Mouse (Mus musculus) cerebellum, adult 9-11 months (tissue): ENCODE measurements around the gene Nr1i3.
A peak's percentile ranks its signal among the peaks of the same experiment; 100 is the strongest.

ENCODE experiments used
- DNase-seq: peaks from one replicate; pipeline ENCODE4 v3.0.0; 2022

The Nr1i3 gene

DNA sequence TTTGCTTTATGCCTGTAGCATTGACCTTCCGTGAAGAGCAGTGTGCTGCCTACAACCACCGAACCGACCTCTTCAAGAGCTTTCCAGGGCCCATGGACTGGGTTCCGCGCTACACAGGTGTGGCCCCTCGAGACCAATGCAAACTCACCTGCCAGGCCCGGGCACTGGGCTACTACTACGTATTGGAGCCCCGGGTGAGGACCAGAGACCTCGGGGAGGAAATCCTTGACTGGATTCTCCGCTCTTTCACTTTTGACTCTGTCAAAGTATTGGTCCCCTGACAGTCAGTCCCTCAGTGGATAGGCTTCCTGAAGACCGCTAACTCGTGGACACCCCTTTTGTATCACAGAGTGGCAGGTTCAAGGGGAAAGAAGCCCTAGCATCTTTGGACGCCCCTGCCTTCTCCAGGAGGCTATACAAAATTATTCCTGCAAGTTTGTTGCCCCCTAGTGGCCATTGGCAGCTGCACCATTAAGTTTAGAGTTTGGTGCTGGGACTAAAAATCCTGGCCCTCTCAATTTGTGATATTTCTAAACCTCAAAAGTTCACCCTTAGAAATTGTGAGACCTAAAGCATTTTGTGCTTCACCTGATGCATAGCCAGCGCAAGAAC lies 43.3 kb downstream of the Nr1i3 start:
- peak; percentile 55 for DNase-seq

DNA sequence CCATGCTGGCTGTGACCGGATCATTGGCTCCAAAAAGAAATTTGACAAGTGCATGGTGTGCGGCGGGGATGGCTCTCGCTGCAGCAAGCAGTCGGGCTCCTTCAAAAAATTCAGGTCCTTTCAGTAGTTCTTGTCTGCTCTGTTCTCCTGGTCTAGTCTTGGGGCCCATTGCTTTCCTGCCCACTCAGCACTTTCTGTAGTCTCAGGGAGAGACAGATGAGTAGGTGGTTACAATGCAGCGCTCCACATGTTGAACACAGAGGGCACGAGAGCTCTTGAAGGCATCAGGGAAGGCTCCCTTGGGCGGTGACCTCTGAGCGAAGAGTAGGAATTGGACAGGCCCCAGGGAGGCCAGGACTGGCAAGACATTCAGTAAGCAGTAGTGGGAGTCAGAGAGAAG lies 44.0 kb downstream of the Nr1i3 start:
- DNase-seq = no peak

DNA sequence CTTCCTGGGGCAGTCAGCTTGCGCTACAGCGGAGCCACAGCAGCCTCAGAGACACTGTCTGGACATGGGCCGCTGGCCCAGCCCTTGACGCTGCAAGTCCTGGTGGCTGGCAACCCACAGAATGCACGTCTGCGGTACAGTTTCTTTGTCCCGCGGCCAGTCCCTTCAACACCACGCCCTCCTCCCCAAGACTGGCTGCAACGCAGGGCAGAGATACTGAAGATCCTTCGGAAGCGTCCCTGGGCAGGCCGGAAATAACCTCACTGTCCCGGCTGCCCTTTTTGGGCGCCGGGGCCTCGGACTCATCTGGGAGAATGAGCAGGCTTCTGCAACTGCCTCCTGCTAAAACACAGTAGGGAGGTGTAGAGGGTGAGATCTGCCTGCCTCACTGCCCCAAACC lies 45.2 kb downstream of the Nr1i3 start:
- DNase-seq = no peak

DNA sequence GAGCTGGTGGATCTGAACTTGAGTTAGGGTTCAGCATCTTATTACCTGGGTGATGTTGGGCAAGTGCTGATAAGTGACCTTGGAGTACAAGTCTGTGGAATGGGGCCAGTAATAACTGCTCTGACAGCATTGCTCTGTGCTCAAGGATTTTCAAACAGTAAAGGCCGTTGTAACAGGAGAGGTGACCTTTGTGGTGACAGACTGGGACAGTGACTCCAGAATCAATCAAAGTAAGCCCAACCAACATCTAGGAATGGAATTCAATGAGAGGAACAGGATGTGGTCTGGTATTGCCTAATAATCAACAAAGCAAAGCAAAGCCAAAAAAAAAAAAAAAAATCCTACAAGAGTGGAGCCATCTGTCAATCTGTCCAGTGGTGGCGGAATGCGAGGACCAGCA lies 46.5 kb downstream of the Nr1i3 start:
- no peak for DNase-seq

DNA sequence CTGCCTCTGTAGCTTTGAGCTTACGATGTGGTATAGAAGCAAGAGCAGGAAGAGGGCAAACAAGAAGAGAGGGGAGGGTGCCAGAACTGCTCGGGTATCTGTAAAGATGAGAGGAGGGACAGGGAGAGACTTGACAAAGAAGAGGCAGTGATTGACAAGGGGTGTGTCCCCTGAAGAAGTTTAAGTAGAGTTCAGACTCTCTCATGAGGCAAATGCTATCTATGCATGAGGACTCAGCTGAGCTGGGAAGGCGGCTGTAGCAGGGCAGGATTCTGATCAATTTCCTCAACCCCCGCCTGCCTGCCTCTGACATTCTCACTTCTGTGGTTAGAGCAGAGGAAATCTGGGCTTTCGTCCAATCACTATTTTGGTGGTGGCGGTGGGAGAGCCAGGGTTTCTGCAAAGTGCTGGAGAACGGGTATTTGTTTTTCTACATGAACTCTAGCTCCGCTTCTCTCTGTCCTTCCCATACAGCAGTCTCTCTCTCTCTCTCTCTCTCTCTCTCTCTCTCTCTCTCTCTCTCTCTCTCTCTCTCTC lies 48.9 kb downstream of the Nr1i3 start:
- DNase-seq = no peak

DNA sequence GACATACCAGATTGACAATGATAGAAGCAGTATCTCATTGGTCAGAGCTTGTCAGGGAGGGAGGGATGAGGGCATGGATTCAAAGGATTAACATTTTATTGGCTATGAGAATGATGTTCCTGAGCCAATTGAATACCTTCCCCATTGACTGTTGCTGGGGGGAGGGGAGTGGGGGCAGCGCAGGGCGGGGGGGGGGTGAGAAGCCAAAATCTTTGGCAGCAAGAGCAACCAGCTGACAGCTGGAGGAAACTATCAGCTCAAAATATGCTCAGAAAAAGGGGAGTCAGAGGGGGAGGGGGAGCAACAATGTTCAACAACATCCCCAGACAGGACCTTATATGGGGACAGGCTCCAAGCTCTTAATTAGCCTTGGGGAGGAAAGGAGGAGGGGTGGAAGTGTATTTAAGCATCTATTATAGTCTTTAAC lies 49.4 kb downstream of the Nr1i3 start:
- no peak for DNase-seq

DNA sequence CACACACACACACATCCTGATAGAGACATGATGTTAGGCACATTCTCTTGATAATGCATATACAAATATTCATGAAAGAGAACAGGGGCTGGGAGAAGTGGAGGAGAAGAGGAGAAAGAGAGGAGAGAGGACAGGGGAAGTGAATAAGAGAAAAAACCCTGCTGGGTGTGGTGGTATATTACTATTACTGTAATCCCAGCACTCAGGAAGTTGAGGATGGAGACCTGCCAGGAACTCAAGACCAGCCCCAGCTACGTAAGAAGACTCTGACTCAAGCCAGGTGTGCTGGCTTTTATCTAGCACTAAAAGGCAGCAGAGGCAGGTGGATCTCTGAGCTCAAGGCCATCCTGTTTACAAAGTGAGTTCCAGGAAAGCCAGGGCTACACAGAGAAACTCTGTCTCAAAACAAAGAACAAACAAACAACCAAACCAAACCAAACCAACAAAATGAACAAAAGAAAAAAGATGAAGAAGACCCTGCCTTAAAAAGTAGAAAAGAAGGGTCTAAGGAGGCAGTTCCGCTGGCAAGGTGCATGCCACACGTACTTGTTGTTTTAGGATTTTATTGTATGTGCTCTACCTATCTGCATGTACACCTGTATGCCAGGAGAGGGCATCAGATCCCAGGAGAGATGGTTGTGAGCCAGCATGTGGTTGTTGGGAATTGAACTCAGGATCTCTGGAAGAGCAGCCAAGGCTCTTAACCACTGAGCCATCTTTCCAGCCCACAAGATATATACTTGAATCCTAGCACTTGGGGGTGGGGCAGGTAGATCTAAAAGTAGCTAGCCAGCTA lies 50.1 kb downstream of the Nr1i3 start:
- DNase-seq = no peak

DNA sequence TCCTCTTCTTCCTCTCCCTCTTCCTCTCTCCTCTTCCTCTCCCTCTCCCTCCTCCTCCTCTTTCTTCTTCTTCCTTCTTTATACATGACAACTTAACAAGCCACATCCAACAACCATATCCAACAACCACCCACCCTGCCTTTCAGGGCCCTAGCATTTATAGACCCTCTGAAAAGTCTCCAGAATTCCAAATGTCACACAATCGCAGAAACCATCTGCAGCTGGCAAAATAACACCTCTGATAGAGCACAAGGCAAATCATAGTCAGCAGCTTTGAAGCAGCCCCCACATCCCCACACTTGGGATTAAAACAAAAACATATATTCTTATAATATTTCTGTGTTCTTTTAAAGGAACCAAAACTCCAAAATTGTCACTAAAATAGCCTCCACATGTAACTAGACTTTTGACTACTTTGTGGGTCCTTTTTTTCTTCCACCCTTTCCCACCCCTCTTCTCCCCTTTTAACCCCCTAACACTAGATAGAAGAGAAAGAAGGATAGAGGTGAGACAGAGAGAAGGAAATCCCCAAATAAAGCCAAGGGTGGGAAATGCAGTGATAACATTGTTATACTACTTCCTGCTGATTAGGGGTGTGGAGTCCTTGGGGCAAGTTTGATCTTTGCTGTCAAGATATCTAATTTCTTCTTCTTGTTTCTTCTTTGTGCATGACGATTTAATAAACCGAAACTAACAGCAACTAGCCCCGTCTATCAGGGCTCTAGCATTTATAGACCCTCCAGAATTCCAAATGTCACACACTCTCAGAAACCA lies 52.4 kb downstream of the Nr1i3 start:
- no peak for DNase-seq

DNA sequence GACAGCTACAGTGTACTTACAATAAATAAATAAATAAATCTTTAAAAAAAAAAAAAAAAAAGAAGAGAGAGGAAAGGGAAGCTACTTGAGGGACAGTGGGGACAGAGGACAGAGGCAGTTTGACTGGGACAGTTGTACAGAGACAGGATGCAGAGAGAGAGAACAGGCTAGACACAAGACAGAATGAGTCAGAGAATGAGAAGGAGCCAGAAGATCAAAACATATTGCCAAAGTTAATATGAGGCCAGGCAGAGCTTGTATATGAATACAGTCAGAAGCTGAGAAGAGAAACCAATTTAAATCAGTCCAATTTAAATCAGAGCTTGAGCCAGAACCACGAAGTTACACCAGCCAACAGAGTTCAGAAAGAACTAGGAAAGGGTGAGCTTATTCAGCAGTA lies 54.6 kb downstream of the Nr1i3 start:
- DNase-seq = no peak

DNA sequence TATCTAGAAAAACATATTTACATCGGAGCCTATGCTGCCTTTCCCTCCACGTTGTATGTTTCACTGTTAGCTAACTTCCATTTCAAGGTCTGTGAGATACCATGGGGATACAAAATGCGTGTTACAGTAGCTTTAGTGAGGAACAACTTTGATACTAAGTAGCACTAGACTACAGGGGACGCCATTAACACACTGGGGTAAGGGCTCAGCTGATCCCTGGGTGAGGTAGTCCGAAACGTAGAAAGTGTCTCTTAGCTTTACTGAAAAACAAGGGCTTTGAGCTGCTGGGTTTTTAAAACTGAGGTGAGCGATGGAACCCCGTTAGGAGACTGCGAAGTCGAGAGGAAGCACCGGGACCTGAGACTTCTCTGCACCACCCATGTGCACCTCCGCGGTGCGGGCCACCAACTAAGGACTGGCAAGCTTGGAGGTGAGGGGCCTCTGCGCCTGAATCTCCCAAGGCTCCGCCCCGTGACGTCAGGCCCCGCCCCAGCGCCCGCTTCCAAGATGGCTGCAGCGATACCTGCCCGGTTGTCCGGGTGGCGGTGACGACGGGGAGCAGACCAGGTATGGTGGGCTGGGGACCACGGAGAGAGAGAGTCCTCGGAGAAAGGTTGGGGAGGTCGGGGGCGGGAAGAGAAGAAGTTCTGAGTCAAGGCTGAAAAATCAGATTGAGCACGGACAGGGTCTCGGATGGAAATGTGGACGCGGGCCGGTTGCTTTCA lies 56.2 kb downstream of the Nr1i3 start, which contains the start of gene B4galt3:
Gene B4galt3 (plus strand): TSS at position 481 of the 725 bp plus-strand sequence.
- peak; percentile 97 for DNase-seq
